Comparison of ENCODE assay signal across 16 mouse cellular contexts in the genomic region with DNA sequence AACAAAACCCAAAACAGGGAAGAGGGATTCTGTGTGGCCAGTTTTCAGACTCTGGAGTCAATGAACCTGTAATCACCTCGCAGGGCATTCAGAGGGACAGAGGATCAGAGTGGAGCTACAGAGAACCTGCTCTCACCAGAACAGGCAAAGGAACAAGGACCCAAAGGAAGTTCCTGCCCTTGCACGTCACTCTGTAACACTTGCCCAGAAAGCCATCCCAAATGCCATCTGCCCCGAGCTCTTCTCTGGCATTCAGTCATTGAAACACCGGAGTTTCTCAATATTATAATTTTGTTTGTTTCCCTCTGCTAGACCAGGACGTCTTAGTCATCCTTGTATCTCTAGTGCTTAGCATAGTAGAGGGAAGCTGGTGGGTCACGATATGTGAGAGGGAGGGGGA. TPM values are rescaled to one million over a fixed set of nuclear protein-coding genes. Genes with fewer than 3 reads are reported as not detected.
DNase-seq lines count a peak whose midpoint lies in the region; ATAC-seq and TF ChIP-seq lines count a peak whose summit lies in the region.
"Had no signal": no experiment of that assay in that cellular context is flagged by ENCODE, and none has a peak within 500 bp of the region (broad histone marks: within the 10 kb centered on the region; RNA-seq: fewer than 3 reads in every experiment).

No protein-coding gene starts in this region.

- H3K27me3 ChIP-seq in liver, adult 2 months (ENCODE audit: control insufficient read depth, insufficient read depth, low read length) = no peaks in the 10 kb centered on the region
- H3K27me3 ChIP-seq in embryonic facial prominence, embryonic 15.5 days = no peaks in the 10 kb centered on the region
- H3K27me3 ChIP-seq in stomach, embryonic 14.5 days (ENCODE audit: control insufficient read depth, insufficient read depth, low read length) = no peaks in the 10 kb centered on the region
- H3K27me3 ChIP-seq: heart, embryonic 13.5 days had no signal

- H3K9me3 ChIP-seq in embryonic facial prominence, embryonic 15.5 days (replicated peaks) = no peaks in the 10 kb centered on the region
- H3K9me3 ChIP-seq in stomach, embryonic 14.5 days (ENCODE audit: control insufficient read depth, low read depth, low read length) = no peaks in the 10 kb centered on the region
- H3K9me3 ChIP-seq: heart, embryonic 13.5 days had no signal

- H3K4me2 ChIP-seq in embryonic facial prominence, embryonic 15.5 days (replicated peaks) = no peak overlapping the region
- 0 out of 2 replicates have a peak overlapping the region, but pooled peaks have one; percentile 8 for H3K4me2 ChIP-seq in stomach, embryonic 14.5 days (replicated peaks; ENCODE audit: low read depth, low read length)
- H3K4me2 ChIP-seq: heart, embryonic 13.5 days had no signal

- no peak overlapping the region for H3K9ac ChIP-seq in liver, adult 2 months (ENCODE audit: low read depth, low read length)
- no peak overlapping the region for H3K9ac ChIP-seq in embryonic facial prominence, embryonic 15.5 days
- H3K9ac ChIP-seq in stomach, embryonic 14.5 days (replicated peaks; ENCODE audit: low read depth, low read length) = no peak overlapping the region
- H3K9ac ChIP-seq: heart, embryonic 13.5 days; liver, postnatal 0 days had no signal

- no peak for TF ChIP-seq CTCF in liver, adult 2 months (IDR thresholded peaks at IDR 0.05; ENCODE audit: low read depth, low read length)

- H3K36me3 ChIP-seq in liver, adult 2 months (ENCODE audit: control insufficient read depth, insufficient read depth, low read length) = peaks cover 9% of the 10 kb centered on the region
- peaks cover 22% of the 10 kb centered on the region for H3K36me3 ChIP-seq in embryonic facial prominence, embryonic 15.5 days
- peaks cover 5% of the 10 kb centered on the region for H3K36me3 ChIP-seq in stomach, embryonic 14.5 days (ENCODE audit: control insufficient read depth, insufficient read depth, low read length)

- 40% methylated on average over 6 of the region's 6 CpGs for WGBS in liver, adult 2 months
- 71% methylated on average over 6 of the region's 6 CpGs for WGBS in embryonic facial prominence, embryonic 15.5 days
- 67% methylated on average over 6 of the region's 6 CpGs for WGBS in stomach, embryonic 14.5 days

- ATAC-seq in embryonic facial prominence, embryonic 15.5 days (ENCODE audit: insufficient number of reproducible peaks, low FRiP score, low TSS enrichment, low read depth) = no peak
- no peak for ATAC-seq in stomach, embryonic 14.5 days (ENCODE audit: insufficient number of reproducible peaks, insufficient read depth, low FRiP score, low read depth)
- ATAC-seq: activated CD4-positive, CD25-positive, alpha-beta regulatory T cell, adult 4 months; hindbrain, postnatal 0 days; liver, postnatal 0 days had no signal

- no peak overlapping the region for H3K27ac ChIP-seq in liver, adult 2 months (replicated peaks; ENCODE audit: insufficient read depth, low read depth, low read length)
- 0 out of 2 replicates have a peak overlapping the region, but pooled peaks have one; percentile 18 for H3K27ac ChIP-seq in embryonic facial prominence, embryonic 15.5 days (replicated peaks)
- peak overlapping the region; percentile 64 for H3K27ac ChIP-seq in stomach, embryonic 14.5 days (ENCODE audit: low read length)
- H3K27ac ChIP-seq: gastrocnemius, adult 2 months; heart, embryonic 13.5 days; hindbrain, postnatal 0 days had no signal

- H3K4me1 ChIP-seq in liver, adult 2 months (ENCODE audit: control insufficient read depth, insufficient read depth, low read length) = no peaks in the 10 kb centered on the region
- H3K4me1 ChIP-seq in embryonic facial prominence, embryonic 15.5 days = peaks cover 8% of the 10 kb centered on the region
- H3K4me1 ChIP-seq in stomach, embryonic 14.5 days (ENCODE audit: control insufficient read depth, insufficient read depth, low read length) = peaks cover 31% of the 10 kb centered on the region

- DNase-seq in cerebellum, adult 8-10 months = peak; percentile 27
- no peak for DNase-seq in cerebellum, postnatal 14 days
- peak; percentile 9 for DNase-seq in liver, adult 2 months (ENCODE audit: extremely low read depth, low read depth, low spot score)
- no peak for DNase-seq in liver
- no peak for DNase-seq in ovary, adult 18-20 months (ENCODE audit: low spot score)
- DNase-seq in layer of hippocampus, adult 11-12 months (ENCODE audit: low spot score) = no peak
- DNase-seq: gastrocnemius, adult 2 months; kidney, postnatal 25 days; liver, postnatal 0 days; thymus, postnatal 4 days had no signal

- H3K79me2 ChIP-seq in liver, adult 2 months (ENCODE audit: control insufficient read depth, insufficient read depth, low read length) = no peaks in the 10 kb centered on the region; the same call in 1 of the 2 replicates

- TF ChIP-seq POLR2A in liver, adult 2 months (IDR thresholded peaks at IDR 0.05; ENCODE audit: extremely low read depth, insufficient read depth, low read length) = no peak

- no peak overlapping the region for H3K4me3 ChIP-seq in liver, adult 2 months (ENCODE audit: insufficient read depth, low read depth, low read length)
- H3K4me3 ChIP-seq in embryonic facial prominence, embryonic 15.5 days (replicated peaks) = no peak overlapping the region
- no peak overlapping the region for H3K4me3 ChIP-seq in stomach, embryonic 14.5 days (ENCODE audit: low read depth, low read length)
- H3K4me3 ChIP-seq: gastrocnemius, adult 2 months; heart, embryonic 13.5 days had no signal

RNA-seq across cellular contexts. Expression of a gene that starts 39.0 kb away (rescaled TPM):
- not detected in 2 replicates for total RNA-seq in liver, adult 2 months (2014; rRNA removed)
- polyA plus RNA-seq in liver, adult 2 months (2012; rRNA removed) = not detected in 2 replicates
- polyA plus RNA-seq in embryonic facial prominence, embryonic 15.5 days (2015; fragmentation: Nextera tagmentation; extraction: Ambion mirVana) = 4.3 and 4.8 TPM in 2 replicates
- polyA plus RNA-seq in stomach, embryonic 14.5 days (2014; fragmentation: Nextera tagmentation; extraction: Ambion mirVana) = 2.3 and 3.1 TPM in 2 replicates
- total RNA-seq: gastrocnemius, adult 2 months; hindbrain, postnatal 0 days; left cerebral cortex, adult 8-10 months had no signal
- polyA plus RNA-seq: activated CD4-positive, CD25-positive, alpha-beta regulatory T cell, adult 4 months had no signal

RNA-seq across cellular contexts. Expression of a gene that starts 46.9 kb away (rescaled TPM):
- 41.0 and 49.0 TPM in 2 replicates for total RNA-seq in liver, adult 2 months (2014; rRNA removed)
- polyA plus RNA-seq in liver, adult 2 months (2012; rRNA removed) = 80.2 and 84.4 TPM in 2 replicates
- polyA plus RNA-seq in embryonic facial prominence, embryonic 15.5 days (2015; fragmentation: Nextera tagmentation; extraction: Ambion mirVana) = 205 and 214 TPM in 2 replicates
- 173 and 200 TPM in 2 replicates for polyA plus RNA-seq in stomach, embryonic 14.5 days (2014; fragmentation: Nextera tagmentation; extraction: Ambion mirVana)

RNA-seq across cellular contexts. Expression of a gene that starts 54.4 kb away (rescaled TPM):
- 5.0 and 5.5 TPM in 2 replicates for total RNA-seq in liver, adult 2 months (2014; rRNA removed)
- polyA plus RNA-seq in liver, adult 2 months (2012; rRNA removed) = 23.7 and 26.9 TPM in 2 replicates
- 21.0 and 24.8 TPM in 2 replicates for polyA plus RNA-seq in embryonic facial prominence, embryonic 15.5 days (2015; fragmentation: Nextera tagmentation; extraction: Ambion mirVana)
- 12.8 and 15.0 TPM in 2 replicates for polyA plus RNA-seq in stomach, embryonic 14.5 days (2014; fragmentation: Nextera tagmentation; extraction: Ambion mirVana)

RNA-seq across cellular contexts. Expression of a gene that starts 56.5 kb away (rescaled TPM):
- 61.3 and 65.9 TPM in 2 replicates for total RNA-seq in liver, adult 2 months (2014; rRNA removed)
- polyA plus RNA-seq in liver, adult 2 months (2012; rRNA removed) = 31.2 and 34.4 TPM in 2 replicates
- polyA plus RNA-seq in embryonic facial prominence, embryonic 15.5 days (2015; fragmentation: Nextera tagmentation; extraction: Ambion mirVana) = 52.1 and 65.6 TPM in 2 replicates
- 56.3 and 64.4 TPM in 2 replicates for polyA plus RNA-seq in stomach, embryonic 14.5 days (2014; fragmentation: Nextera tagmentation; extraction: Ambion mirVana)

Comparison
In these comparisons a context has a peak if more than half of its experiments do, and no peak if none do; other contexts are left out.
1. DNase-seq: peak in cerebellum, adult 8-10 months (single experiment) and liver, adult 2 months (single experiment); none in cerebellum, postnatal 14 days (0 of 2), liver (single experiment), ovary, adult 18-20 months (single experiment) and layer of hippocampus, adult 11-12 months (single experiment).